Mouse (Mus musculus): ENCODE measurements around the gene Gpr152. TPM values are rescaled to one million over a fixed set of nuclear protein-coding genes. Genes with fewer than 3 reads are reported as not detected.

Gene Gpr152
- polyA plus RNA-seq (2012; rRNA removed) = not detected in 2 replicates

DNA sequence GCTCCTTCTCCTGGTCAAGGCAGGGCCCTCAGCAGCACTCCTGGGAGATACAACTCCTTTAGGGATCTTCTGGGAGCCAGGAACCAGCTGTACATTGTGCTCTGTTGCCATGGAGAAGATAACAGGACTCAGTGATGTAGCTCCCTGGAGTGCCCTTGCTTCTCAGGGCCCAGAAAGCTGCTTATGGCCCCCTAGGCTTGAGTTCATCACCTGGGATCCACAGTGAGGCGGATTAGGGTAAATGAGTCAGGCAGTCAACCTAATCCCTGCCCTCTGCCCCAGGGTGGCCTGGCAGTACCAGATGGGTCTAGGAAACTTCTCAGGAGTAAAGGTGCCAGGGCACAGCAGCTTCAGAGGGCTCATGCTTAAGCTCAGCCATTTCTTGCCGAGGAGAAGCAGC is at the start of gene Gpr152:
Gene Gpr152 (plus strand): TSS at position 342 of the 400 bp plus-strand sequence.

DNA sequence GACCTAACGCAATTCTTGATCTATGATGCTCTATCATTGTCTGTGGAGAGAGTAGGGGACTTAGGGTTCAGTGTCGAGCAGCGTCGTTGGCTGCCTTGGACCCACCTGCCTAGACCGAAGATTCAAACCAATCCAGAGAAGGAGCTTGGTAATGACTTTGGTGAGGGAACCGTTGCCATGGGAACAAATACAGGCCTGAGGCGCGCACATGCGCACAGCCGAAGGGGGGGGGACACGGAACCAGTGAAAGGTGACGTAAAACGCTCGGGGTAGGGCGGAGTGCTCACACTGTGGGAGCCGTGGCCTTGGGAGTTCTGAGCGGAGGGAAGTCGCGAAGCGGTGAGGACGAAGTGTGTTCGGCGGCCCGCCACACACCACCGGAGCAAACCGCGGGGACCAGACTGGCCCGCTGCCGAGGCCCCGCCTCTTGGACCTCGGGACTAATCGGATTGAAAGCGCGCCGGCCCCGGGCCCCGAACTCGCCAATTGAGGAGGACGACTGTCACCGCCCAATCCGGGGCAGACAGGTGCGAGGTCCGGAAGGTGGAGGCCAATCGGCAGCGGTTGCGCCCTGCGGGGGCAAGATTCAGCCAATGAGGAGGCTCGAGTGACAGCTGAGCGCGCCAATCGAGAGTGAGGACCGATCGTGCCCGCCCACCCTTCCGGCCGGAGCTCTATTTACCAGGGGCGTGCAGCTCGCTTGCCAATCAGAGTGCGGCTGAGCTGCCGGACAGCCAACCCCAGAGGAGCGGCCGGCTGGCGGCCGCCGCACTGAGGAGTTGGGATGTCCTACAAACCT is 42.7 kb upstream of the Gpr152 start, which contains the start of gene Cdk2ap2:
Gene Cdk2ap2 (plus strand): TSS at position 541 of the 799 bp plus-strand sequence.

DNA sequence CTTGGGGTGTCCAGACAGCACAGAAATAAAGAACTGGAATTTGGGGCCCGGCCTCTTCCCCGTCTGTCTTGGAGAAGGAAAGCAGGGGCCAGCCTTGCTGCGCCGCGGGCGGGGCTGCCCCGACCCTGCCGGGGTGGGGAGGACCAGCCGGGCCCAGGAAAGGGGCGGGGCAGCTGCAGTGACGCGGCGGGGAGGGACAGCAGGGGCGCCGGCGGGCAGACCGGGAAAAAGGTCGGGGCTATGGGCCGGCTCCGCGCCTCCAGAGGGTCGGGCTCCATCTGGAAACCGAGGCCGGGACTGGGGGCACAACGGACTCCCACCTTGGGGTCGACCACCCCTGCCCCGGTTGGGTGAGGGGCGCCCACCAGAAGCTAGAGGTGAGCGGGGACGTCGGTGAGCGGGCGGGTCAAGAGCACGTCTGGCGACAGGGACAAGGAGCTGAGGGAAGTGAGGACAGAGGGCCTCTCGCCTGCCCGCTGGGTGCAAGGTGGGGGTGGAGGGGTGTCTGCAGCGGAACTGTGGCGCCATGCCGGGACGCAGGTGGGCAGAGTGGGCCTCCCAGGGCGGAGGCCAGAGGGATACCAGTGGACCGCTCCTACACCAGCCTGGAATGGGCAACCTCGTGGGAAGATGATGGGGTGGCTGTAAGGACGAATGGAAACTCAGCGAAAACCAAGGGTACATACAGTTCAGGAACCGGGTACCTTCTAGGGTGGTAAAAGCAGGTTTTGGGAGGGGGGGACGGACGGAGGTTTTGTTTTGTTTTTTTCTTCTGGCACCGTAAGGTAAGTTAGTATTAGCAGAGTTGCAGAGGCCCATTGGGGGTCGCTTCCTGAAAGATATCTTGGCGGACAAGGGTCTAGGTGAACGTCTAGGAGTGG is 39.5 kb upstream of the Gpr152 start, which contains the start of gene Pitpnm1:
Gene Pitpnm1 (plus strand): TSS at position 162 of the 881 bp plus-strand sequence.

DNA sequence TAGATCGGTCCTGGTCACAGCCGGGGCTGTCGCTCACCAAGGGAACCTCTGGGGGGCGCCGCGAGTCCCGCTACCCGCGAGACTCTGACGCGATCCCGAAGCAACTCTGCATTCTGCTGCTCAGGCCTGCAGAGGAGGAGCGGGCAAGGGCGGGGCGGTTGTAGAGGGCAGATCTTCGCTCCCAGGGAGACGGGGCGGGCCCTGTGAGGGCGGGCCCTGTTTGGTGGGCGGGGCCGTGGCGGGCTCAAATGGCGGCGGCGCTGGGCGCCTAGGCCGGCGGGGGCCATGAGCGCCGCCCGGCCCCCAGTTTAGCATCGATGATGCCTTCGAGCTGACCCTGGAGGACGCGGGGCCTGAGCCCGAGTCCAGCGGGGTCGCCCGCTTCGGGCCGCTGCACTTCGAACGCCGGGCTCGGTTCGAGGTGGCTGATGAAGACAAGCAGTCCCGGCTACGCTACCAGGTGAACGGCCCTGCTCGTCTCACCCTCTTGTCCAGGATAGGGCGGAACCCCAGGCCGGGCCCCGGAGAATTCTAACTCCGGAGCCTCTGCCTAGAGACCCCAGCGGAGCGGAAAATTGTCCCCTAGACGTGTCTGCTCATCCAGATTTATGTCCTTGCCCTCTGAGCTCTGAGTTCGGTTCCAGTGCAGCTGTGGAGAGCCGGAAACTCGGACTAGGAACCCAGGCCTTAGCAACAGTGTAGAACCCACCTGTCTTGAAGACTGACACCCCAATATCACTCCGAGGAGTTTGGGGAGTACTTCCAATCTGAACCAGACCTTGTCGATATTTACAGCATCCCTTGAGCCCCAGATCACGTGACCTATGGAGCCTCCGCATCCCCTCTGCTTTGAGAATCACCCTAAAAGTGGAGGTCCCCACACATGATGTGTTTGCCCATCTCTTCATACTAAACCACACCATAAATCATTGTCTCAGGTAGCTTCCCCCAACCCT is 13.6 kb upstream of the Gpr152 start, which contains the start of gene Aip:
Gene Aip (minus strand): TSS at position 118 of the 956 bp plus-strand sequence.

DNA sequence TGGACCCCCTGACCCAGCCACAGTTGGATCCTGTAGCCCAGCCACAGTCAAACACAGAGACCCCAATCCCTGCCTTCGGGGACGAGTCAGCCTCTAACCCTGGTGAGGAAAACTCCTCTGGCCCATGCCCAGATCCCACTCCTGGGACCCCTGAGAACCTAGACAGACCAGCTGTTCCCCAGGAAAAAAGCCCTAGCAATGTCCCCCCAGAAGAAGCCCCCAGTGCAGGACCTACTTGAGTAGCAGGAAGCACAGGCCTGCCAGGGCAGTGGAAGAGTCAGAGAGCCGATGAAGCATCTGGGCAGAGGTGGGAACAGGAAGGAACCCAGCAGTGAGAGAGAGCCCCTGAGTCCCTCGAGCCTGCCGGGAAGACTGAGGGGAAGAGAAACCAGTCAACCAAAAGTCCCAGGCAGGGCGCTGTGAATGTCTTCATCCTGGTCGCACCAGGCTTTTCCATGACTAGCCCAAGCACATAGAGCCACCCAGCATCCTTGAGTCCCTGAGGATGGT is 4.2 kb downstream of the Gpr152 start, which contains the start of gene Cabp4:
Gene Cabp4 (minus strand): TSS at position 275 of the 510 bp plus-strand sequence.

DNA sequence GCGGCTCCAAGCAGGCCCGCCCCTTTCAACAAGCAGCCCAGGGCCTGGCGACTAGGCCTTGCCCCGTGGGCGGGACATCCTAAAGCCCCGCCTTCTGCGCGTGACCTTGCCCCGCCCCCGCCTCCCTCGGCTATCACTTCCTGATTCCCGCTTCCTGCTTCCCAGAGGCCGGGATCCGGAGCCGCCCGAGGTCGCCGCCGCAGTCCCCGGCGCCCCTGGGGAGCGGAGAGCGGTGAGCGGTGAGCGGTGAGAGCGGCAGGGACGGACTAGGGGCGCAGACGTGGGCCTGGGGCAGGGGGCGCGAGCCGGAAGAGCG is 8.9 kb downstream of the Gpr152 start, which contains the start of gene Coro1b:
Gene Coro1b (plus strand): TSS at position 129 of the 316 bp plus-strand sequence.

DNA sequence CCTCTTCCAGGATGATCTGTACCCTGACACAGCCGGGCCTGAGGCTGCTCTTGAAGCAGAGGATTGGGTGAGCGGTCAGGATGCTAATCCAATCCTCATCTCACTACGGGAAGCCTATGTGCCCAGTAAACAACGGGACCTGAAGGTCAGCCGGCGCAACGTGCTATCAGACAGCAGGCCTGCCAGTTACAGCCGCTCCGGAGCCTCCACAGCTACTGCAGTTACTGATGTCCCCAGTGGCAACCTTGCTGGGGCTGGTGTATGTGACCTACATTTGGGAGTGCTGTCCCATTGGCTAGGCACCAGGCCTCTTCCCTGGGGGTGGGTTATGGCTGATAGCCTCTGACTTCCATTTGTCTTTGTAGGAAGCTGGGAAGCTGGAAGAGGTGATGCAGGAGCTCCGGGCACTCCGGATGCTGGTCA is 13.7 kb downstream of the Gpr152 start, which contains the start of gene Ptprcap:
Gene Ptprcap (plus strand): TSS at position 373 of the 423 bp plus-strand sequence.

DNA sequence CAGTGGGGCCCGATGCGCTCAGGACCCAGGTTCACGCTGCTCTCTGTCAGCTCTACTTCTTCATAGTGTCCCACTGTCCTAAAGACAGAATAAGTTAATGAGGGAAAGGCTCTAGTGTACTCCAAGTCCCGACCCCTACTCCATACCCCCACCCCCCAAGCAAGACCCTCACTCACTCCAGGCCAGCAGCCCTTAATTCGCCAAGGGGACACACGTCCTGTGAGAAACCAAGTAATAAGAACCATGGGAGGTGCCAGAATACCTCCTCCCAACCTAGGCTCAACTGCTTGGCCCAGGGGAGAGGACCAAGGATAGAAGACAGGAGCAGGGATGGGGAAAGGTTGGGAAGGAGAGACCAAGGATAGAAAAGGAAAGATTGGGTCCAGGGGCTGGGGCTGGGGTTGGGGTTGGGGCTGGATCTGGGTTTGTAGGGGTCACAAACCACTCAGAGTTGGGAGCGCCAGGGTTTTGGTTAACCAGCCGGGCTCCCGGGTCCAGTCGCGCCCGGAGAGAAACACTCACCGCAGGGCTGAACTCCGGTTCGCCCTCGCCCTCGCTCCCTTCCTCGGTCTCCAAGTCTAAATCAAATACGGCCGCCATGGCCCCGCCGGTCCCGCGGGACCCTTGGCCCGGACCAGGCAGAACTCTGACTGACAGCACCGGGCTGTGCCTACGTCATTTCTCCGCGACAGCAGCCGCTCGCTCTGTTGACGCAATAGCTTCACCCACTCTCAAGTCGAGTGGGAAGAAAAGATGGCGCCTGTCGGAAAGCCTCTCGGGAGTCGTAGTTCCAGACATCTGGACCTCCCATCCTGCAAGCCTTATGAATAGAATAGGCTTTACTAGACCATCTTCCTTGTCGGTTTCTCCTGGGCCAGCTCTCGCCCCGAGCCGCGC is 23.3 kb downstream of the Gpr152 start, which contains the start of gene Rps6kb2:
Gene Rps6kb2 (minus strand): TSS at position 709 of the 897 bp plus-strand sequence.

DNA sequence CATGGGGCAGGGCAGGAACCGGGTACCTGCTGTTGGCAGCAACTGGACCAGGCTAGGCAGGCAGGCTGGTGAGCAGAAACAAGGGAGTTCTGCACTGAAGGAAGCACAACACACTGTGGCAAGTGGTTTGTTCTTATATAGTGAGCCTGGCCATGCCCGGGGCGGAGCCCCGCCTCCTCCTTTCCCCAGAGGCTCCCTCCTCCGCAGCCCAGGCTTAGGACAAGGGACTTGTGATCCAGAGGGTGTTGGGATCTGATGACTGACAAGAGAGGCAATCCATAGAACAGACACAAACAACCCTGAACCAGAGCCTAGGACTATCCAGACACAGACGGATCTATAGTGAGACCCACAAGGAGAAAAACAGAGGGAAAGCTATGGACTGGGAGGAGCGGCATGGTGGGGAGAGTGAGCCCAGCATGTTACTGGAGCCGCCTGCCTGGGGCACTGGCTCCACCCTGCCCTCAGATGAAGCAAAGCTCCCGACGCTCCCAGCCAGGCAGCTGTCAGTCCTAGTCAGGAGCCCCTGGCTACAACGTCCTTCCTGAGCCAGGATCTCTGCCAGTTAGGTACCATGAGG is 35.9 kb downstream of the Gpr152 start, which contains the start of gene Carns1:
Gene Carns1 (minus strand): TSS at position 112 of the 580 bp plus-strand sequence.

DNA sequence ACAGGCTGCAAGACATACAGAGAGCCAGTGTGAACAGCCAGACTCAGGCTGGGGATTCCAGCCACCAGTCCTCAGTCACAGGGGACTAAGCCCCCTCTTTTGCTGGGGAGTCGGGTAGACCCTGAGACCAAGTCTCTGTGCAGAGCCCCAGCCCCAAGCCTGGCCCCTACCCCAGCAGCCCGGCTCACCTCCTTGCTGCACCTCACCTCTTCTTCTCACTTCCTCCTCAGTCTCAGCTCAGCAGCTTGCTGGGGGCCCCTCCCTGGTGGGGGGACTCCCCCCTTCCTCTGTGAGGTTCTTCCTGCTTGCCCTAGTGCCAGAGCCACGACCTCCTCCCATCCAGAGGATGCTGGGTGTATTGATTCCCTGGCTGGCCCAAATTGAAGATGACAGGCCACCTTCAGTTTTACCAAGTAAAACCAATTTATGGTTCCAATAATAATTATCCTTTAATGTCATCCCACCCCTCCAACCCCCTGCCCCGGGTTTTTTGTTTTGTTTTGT is 51.3 kb downstream of the Gpr152 start, which contains the start of gene Tbc1d10c:
Gene Tbc1d10c (minus strand): TSS at position 454 of the 504 bp plus-strand sequence.

DNA sequence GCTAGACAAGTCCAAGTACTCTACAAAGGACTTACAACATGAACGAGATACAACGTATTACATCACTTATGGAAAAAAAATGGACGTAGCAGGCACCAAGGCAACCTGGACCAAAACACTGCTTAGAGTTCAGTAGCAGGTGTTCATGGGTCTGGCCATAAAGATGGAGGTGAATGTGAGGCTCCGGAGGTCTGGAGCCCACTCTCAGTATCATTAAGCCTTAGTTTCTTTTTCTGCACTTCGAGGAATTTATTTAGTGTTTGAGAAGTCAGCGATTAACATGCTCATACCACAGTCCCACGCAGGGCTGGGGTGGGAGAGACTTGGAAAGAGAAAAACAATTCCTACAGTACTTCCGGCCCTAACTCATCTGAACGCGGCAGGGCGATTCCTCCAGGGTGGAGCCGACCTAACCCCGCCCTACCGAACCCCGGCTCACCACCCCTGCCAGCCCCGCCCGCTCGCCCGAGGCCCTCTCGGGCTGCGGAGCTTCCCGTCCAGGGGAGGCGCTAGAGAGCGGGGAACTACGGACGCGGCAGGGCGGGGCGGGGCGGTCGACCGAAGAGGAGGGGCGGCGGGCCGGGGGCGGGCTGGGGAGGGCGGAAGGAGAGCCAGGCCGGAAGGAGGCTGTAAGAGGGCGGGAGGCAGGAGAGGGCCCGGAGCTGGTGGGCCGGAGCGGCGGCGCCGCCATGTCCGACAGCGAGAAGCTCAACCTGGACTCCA is 52.1 kb downstream of the Gpr152 start, which contains the start of gene Ppp1ca:
Gene Ppp1ca (plus strand): TSS at position 538 of the 723 bp plus-strand sequence.

Other genes starting within 250 kb of the Gpr152 start
- 44.9 and 50.6 TPM in 2 replicates for gene Tcirg1, start 232.7 kb upstream of the Gpr152 start, polyA plus RNA-seq (2012; rRNA removed)
- gene Ndufs8, start 227.0 kb upstream of the Gpr152 start, polyA plus RNA-seq (2012; rRNA removed) = 113 and 127 TPM in 2 replicates
- gene Aldh3b1, start 210.0 kb upstream of the Gpr152 start, polyA plus RNA-seq (2012; rRNA removed) = 2.7 and 3.6 TPM in 2 replicates
- 15.5 and 20.9 TPM in 2 replicates for gene Unc93b1, start 204.6 kb upstream of the Gpr152 start, polyA plus RNA-seq (2012; rRNA removed)
- 0.02 TPM in 1 of 2 replicates, not detected in the other for gene Aldh3b3, start 181.1 kb upstream of the Gpr152 start, polyA plus RNA-seq (2012; rRNA removed)
- 0.29 and 0.64 TPM in 2 replicates for gene Aldh3b2, start 167.5 kb upstream of the Gpr152 start, polyA plus RNA-seq (2012; rRNA removed)
- gene Acy3, start 153.2 kb upstream of the Gpr152 start, polyA plus RNA-seq (2012; rRNA removed) = 8.6 and 11.4 TPM in 2 replicates
- 0.29 and 0.55 TPM in 2 replicates for gene Tbx10, start 147.0 kb upstream of the Gpr152 start, polyA plus RNA-seq (2012; rRNA removed)
- 2.0 and 3.6 TPM in 2 replicates for gene Nudt8, start 139.2 kb upstream of the Gpr152 start, polyA plus RNA-seq (2012; rRNA removed)
- gene Gm49405, start 139.2 kb upstream of the Gpr152 start, polyA plus RNA-seq (2012; rRNA removed) = 0.59 and 0.60 TPM in 2 replicates
- 1.4 and 1.5 TPM in 2 replicates for gene Doc2g, start 136.5 kb upstream of the Gpr152 start, polyA plus RNA-seq (2012; rRNA removed)
- gene Ndufv1, start 127.0 kb upstream of the Gpr152 start, polyA plus RNA-seq (2012; rRNA removed) = 79.3 and 86.8 TPM in 2 replicates
- 225 and 279 TPM in 2 replicates for gene Gstp1, start 101.8 kb upstream of the Gpr152 start, polyA plus RNA-seq (2012; rRNA removed)
- 6.6 and 8.4 TPM in 2 replicates for gene Gstp2, start 93.8 kb upstream of the Gpr152 start, polyA plus RNA-seq (2012; rRNA removed)
- 54.9 and 71.8 TPM in 2 replicates for gene Gstp3, start 80.2 kb upstream of the Gpr152 start, polyA plus RNA-seq (2012; rRNA removed)
- 0.23 and 0.25 TPM in 2 replicates for gene Cabp2, start 58.2 kb upstream of the Gpr152 start, polyA plus RNA-seq (2012; rRNA removed)
- 46.8 and 54.8 TPM in 2 replicates for gene Cdk2ap2, start 42.6 kb upstream of the Gpr152 start, polyA plus RNA-seq (2012; rRNA removed)
- gene Pitpnm1, start 39.8 kb upstream of the Gpr152 start, polyA plus RNA-seq (2012; rRNA removed) = 5.4 and 6.1 TPM in 2 replicates
- gene Aip, start 13.9 kb upstream of the Gpr152 start, polyA plus RNA-seq (2012; rRNA removed) = 36.6 and 38.9 TPM in 2 replicates
- 0.08 and 0.10 TPM in 2 replicates for gene Cabp4, start 4.2 kb downstream of the Gpr152 start, polyA plus RNA-seq (2012; rRNA removed)
- gene Coro1b, start 8.8 kb downstream of the Gpr152 start, polyA plus RNA-seq (2012; rRNA removed) = 50.4 and 60.2 TPM in 2 replicates
- 12.2 and 12.5 TPM in 2 replicates for gene Ptprcap, start 13.8 kb downstream of the Gpr152 start, polyA plus RNA-seq (2012; rRNA removed)
- gene Rps6kb2, start 23.6 kb downstream of the Gpr152 start, polyA plus RNA-seq (2012; rRNA removed) = 16.1 and 20.9 TPM in 2 replicates
- 0.32 and 0.41 TPM in 2 replicates for gene Carns1, start 35.7 kb downstream of the Gpr152 start, polyA plus RNA-seq (2012; rRNA removed)
- gene Tbc1d10c, start 51.5 kb downstream of the Gpr152 start, polyA plus RNA-seq (2012; rRNA removed) = 2.6 and 3.0 TPM in 2 replicates
- 200 and 246 TPM in 2 replicates for gene Ppp1ca, start 52.3 kb downstream of the Gpr152 start, polyA plus RNA-seq (2012; rRNA removed)
- gene Rad9a, start 61.9 kb downstream of the Gpr152 start, polyA plus RNA-seq (2012; rRNA removed) = 18.8 and 20.8 TPM in 2 replicates
- 0.97 and 1.0 TPM in 2 replicates for gene Clcf1, start 74.5 kb downstream of the Gpr152 start, polyA plus RNA-seq (2012; rRNA removed)
- gene AC109138.7, start 74.6 kb downstream of the Gpr152 start, polyA plus RNA-seq (2012; rRNA removed) = not detected in 2 replicates
- gene Pold4, start 92.1 kb downstream of the Gpr152 start, polyA plus RNA-seq (2012; rRNA removed) = 12.3 and 14.6 TPM in 2 replicates
- gene Ssh3, start 129.4 kb downstream of the Gpr152 start, polyA plus RNA-seq (2012; rRNA removed) = 2.1 and 2.8 TPM in 2 replicates
- 0.88 and 1.0 TPM in 2 replicates for gene Ankrd13d, start 143.3 kb downstream of the Gpr152 start, polyA plus RNA-seq (2012; rRNA removed)
- gene Grk2, start 166.4 kb downstream of the Gpr152 start, polyA plus RNA-seq (2012; rRNA removed) = 28.2 and 29.9 TPM in 2 replicates

All from liver, embryonic 14 days (tissue).